Mouse (Mus musculus): ENCODE data around the gene Col5a1.

DNA sequence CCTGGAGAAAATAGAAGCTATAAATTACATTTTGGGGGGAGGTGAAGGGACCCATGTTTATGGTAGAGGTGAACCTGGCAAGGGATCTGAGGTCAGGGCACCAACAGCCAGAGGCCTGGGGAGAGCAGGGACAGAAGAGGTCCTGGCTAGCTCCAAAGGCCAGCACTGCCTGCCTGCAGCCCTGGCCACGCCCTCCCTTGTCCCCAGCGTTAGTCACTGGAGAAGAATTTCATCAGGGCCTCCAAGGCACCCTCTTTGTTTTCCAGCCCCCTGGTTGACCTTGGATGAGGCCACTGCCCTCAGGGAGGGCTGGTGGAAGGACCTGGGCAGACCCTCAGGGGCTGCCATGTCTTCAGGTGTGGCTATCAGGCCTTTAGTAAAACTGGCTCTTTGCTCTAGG, 30.1 kb downstream of the Col5a1 start:
- no peak for TF ChIP-seq CTCF (IDR thresholded peaks at IDR 0.05; ENCODE audit: insufficient read depth, low read depth, low read length)
- TF ChIP-seq POLR2A (IDR thresholded peaks at IDR 0.05; ENCODE audit: insufficient read depth, low read depth, low read length), result no peak

Measured in olfactory bulb, adult 2 months (tissue).